Mouse (Mus musculus) liver, adult 2 months (tissue): ENCODE results near the gene Tesk2.

ENCODE experiments used
- CTCF ChIP-seq: fragments of 200-500 bp; IDR thresholded peaks from 2 replicates; pipeline ENCODE4 v1.5.1; 2011; ENCODE audit warnings: low read depth, low read length, control low read depth
- POLR2A ChIP-seq: fragments of 200-500 bp; IDR thresholded peaks from 2 replicates; pipeline ENCODE4 v1.6.1; 2011; ENCODE audit warnings: low read length, control low read depth; ENCODE audit not compliant: insufficient read depth; ENCODE audit errors: extremely low read depth

DNA sequence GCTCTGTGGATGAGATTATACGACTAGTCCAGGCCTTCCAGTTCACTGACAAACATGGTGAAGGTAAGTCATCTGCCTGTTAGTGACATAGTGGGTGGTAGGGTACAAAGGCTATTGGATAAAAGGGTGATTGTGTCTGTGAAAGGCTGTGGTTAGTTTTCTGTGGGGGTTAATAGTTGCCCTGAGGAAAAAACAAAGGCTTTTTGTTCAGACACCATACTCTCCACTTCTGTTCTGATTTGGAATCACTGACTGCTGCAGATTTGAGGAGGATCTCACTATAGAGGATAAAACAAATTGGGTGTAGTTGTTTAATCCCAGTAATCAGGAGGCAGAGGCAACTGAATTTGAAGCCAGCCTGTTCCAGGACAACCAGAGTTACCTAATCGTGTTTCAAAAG, 27.0 kb upstream of the Tesk2 start:
- TF ChIP-seq CTCF (no peak), POLR2A (no peak)
